Mouse (Mus musculus): ENCODE data around the gene Baiap3. TPM values are rescaled to one million over a fixed set of nuclear protein-coding genes. Genes with fewer than 3 reads are reported as not detected.
A peak's percentile ranks its signal among the peaks of the same experiment; 100 is the strongest.

Gene Baiap3
- total and polyA plus RNA-seq, 2 experiments from 2014 or later: 48.4 to 94.2 TPM

DNA sequence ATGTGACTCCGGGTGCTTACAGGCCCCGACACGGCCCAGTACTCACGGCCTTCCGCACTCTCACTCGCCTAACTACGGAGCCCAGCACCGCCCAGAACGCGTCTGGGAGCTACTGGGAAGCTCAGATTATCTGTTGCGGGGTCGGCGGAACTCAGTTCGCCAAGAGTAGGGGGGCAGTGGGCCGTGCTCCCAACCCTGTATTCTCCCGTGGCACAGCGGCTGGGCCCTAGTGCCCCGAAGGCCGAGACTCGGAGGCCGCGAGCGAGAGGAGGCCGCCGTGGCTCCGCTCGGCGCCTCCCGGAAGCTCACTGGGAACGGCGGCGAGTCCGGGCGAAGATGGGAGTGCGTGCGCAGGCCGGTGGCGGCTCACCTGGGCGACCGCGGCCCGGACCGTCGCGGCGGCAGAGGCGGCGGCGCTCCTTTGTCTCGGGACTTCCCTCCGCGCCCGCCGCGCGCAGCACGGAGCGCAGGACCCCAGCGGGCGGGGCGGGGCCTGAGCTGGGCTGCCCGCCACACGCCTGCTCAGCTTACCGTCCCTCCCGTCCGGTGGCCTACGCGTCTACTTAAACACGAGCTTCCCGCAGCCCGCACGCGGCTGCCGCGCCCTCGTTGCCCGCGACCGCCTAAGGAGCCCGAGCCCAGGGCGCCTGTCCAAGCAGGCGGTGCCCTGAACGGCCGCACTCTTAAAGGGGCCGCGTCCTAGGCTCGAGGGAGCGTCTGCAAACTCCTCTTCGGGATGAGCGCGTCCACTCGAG is 17.0 kb upstream of the Baiap3 start:
- no peak for TF ChIP-seq CTCF (IDR thresholded peaks at IDR 0.05)
- H3K36me3 ChIP-seq (ENCODE audit: insufficient read depth, low read length): peaks cover 8% of the 10 kb centered on the region
- peak overlapping the region; percentile 97 for H3K4me2 ChIP-seq (ENCODE audit: low read depth, low read length, poor library complexity, severe bottlenecking)
- H3K9me3 ChIP-seq (ENCODE audit: low read length): no peaks in the 10 kb centered on the region
- no peaks in the 10 kb centered on the region for H3K27me3 ChIP-seq (ENCODE audit: insufficient read depth, low read length)
- WGBS: under 1% methylated on average over 74 of the region's 92 CpGs
- DNase-seq (ENCODE audit: low spot score): peak; percentile 93
- peak; percentile 91 for ATAC-seq (ENCODE audit: low FRiP score)
- H3K27ac ChIP-seq (ENCODE audit: low read depth, low read length): peak overlapping the region; percentile 99
- peak overlapping the region; percentile 98 for H3K9ac ChIP-seq (replicated peaks; ENCODE audit: low read length, poor library complexity, severe bottlenecking)
- H3K4me3 ChIP-seq (ENCODE audit: low read depth, low read length): peak overlapping the region; percentile 97
- peaks cover 18% of the 10 kb centered on the region for H3K4me1 ChIP-seq (ENCODE audit: insufficient read depth, low read length)

DNA sequence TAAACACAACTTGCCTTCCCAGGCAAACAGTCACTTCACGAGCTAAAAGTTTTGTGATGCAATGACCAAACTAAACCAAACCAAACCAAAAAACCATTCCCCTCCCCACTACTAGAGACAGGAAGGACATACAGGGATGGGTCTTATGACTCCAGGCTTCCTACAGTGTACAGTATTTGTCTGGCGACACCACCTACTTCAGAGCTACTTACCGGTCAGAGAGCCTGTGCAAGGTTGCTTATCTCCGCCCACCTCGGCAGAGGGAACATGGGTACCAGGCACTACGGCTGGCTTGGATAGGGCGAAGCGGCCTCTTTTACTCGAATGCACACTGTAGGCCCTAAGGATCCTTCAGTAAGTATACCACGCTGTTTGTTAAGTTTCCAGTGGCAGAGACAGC is 16.2 kb upstream of the Baiap3 start:
- H3K9ac ChIP-seq (replicated peaks; ENCODE audit: low read length, poor library complexity, severe bottlenecking): peak overlapping the region; percentile 98
- H3K4me2 ChIP-seq (ENCODE audit: low read depth, low read length, poor library complexity, severe bottlenecking): peak overlapping the region; percentile 97
- peaks cover 15% of the 10 kb centered on the region for H3K36me3 ChIP-seq (ENCODE audit: insufficient read depth, low read length)
- no peak for TF ChIP-seq CTCF (IDR thresholded peaks at IDR 0.05)
- peaks cover 18% of the 10 kb centered on the region for H3K4me1 ChIP-seq (ENCODE audit: insufficient read depth, low read length)
- H3K27me3 ChIP-seq (ENCODE audit: insufficient read depth, low read length): no peaks in the 10 kb centered on the region
- H3K27ac ChIP-seq (ENCODE audit: low read depth, low read length): peak overlapping the region; percentile 99
- peak overlapping the region; percentile 97 for H3K4me3 ChIP-seq (ENCODE audit: low read depth, low read length)
- 0% methylated on average over 10 of the region's 10 CpGs for WGBS
- ATAC-seq (ENCODE audit: low FRiP score) (no peak), DNase-seq (ENCODE audit: low spot score) (no peak)
- H3K9me3 ChIP-seq (ENCODE audit: low read length): no peaks in the 10 kb centered on the region

DNA sequence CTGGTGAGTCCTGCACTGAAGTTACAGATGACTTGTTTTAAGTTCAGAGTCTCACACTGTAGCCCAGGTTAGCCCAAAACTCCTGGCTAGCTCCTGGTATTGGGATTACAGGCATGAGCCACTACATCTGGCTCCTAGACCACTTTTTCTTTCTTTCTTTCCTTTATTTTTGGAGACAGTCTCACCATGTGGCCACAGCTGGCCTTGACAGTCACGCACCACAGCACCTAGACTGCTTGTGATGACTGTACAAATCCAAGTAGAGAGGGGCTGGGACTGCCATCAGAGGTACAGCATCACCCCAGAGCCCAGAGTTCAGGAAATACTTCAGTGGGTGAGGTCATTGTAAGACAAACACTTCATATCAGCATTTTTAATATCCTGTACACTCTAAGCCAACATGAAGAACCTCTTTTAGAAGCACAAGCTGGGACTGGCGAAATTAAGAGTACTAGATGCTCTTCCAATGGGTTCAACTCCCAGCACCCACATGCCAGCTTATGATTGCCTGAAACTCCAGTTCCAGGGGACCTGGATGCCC is 14.7 kb upstream of the Baiap3 start:
- H3K27ac ChIP-seq (ENCODE audit: low read depth, low read length): no peak overlapping the region
- ATAC-seq (ENCODE audit: low FRiP score): no peak

DNA sequence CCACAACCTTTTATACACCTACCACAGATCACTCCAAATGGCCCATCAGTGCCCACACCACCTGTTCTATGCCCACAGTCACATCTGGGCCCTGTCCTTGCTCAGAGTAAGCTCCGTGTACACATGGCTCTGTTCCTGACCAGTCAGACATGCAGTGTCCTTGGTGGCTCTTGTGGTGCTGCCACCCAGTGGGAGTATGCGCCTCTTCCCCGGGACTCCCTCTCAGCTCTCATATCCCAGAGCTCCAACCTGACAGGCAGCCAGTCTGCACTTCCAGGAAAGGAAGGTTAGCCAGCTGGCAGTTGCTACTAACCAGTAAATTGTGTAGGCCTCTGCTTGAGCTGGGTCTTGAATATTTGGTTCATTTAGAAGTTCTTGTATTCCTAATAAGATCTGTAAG is 8.3 kb upstream of the Baiap3 start:
- ATAC-seq (ENCODE audit: low FRiP score) (no peak), DNase-seq (ENCODE audit: low spot score) (no peak)
- 63% methylated on average over 3 of the region's 3 CpGs for WGBS
- no peak overlapping the region for H3K27ac ChIP-seq (ENCODE audit: low read depth, low read length)
- H3K9me3 ChIP-seq (ENCODE audit: low read length): no peaks in the 10 kb centered on the region
- H3K4me1 ChIP-seq (ENCODE audit: insufficient read depth, low read length): no peaks in the 10 kb centered on the region
- peaks cover 61% of the 10 kb centered on the region for H3K36me3 ChIP-seq (ENCODE audit: insufficient read depth, low read length)
- H3K9ac ChIP-seq (replicated peaks; ENCODE audit: low read length, poor library complexity, severe bottlenecking): no peak overlapping the region
- H3K27me3 ChIP-seq (ENCODE audit: insufficient read depth, low read length): no peaks in the 10 kb centered on the region
- TF ChIP-seq CTCF (IDR thresholded peaks at IDR 0.05): peak; percentile 62
- no peak overlapping the region for H3K4me2 ChIP-seq (ENCODE audit: low read depth, low read length, poor library complexity, severe bottlenecking)
- H3K4me3 ChIP-seq (ENCODE audit: low read depth, low read length): no peak overlapping the region

More for the DNA sequence above, 14.7 kb upstream of the Baiap3 start:
- H3K27me3 ChIP-seq (ENCODE audit: insufficient read depth, low read length): no peaks in the 10 kb centered on the region
- no peak for DNase-seq (ENCODE audit: low spot score)
- H3K36me3 ChIP-seq (ENCODE audit: insufficient read depth, low read length): peaks cover 30% of the 10 kb centered on the region
- H3K9ac ChIP-seq (replicated peaks; ENCODE audit: low read length, poor library complexity, severe bottlenecking): no peak overlapping the region
- H3K4me1 ChIP-seq (ENCODE audit: insufficient read depth, low read length): peaks cover 18% of the 10 kb centered on the region
- H3K9me3 ChIP-seq (ENCODE audit: low read length): no peaks in the 10 kb centered on the region
- H3K4me2 ChIP-seq (ENCODE audit: low read depth, low read length, poor library complexity, severe bottlenecking): peak overlapping the region; percentile 97
- TF ChIP-seq CTCF (IDR thresholded peaks at IDR 0.05): no peak
- WGBS: 84% methylated on average over 2 of the region's 2 CpGs
- peak overlapping the region; percentile 97; the same call in 1 of the 2 replicates for H3K4me3 ChIP-seq (ENCODE audit: low read depth, low read length)

DNA sequence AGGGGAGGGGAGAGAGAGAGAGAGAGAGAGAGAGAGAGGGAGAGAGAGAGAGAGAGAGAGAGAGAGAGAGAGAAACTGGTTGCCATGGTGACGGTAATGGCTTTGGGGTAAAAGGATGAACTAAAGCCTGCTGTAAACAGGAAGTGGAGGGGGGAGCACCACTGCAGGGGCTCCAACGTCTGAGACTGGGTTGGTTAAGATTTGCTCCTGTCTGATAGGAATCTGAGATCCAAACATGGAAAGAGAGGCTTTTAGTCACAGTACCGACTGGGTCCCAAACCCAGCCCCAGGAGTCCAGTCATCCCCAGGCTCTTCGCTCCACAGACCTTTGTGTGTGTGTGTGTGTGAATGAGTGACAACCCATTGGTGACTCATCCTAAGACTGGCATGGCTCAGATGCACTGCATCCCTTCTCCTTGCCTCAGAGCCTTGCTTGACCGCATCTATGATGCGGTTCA is 1.7 kb upstream of the Baiap3 start:
- no peak for TF ChIP-seq CTCF (IDR thresholded peaks at IDR 0.05)
- WGBS: 43% methylated on average over 6 of the region's 6 CpGs
- no peak overlapping the region for H3K27ac ChIP-seq (ENCODE audit: low read depth, low read length)
- no peaks in the 10 kb centered on the region for H3K27me3 ChIP-seq (ENCODE audit: insufficient read depth, low read length)
- H3K9ac ChIP-seq (replicated peaks; ENCODE audit: low read length, poor library complexity, severe bottlenecking): 0 out of 2 replicates have a peak overlapping the region, but pooled peaks have one; percentile 36
- DNase-seq (ENCODE audit: low spot score): no peak
- peaks cover 6% of the 10 kb centered on the region for H3K36me3 ChIP-seq (ENCODE audit: insufficient read depth, low read length)
- no peaks in the 10 kb centered on the region for H3K9me3 ChIP-seq (ENCODE audit: low read length)
- H3K4me2 ChIP-seq (ENCODE audit: low read depth, low read length, poor library complexity, severe bottlenecking): no peak overlapping the region
- peaks cover 25% of the 10 kb centered on the region; the same call in 1 of the 2 replicates for H3K4me1 ChIP-seq (ENCODE audit: insufficient read depth, low read length)
- no peak overlapping the region for H3K4me3 ChIP-seq (ENCODE audit: low read depth, low read length)
- no peak for ATAC-seq (ENCODE audit: low FRiP score)

DNA sequence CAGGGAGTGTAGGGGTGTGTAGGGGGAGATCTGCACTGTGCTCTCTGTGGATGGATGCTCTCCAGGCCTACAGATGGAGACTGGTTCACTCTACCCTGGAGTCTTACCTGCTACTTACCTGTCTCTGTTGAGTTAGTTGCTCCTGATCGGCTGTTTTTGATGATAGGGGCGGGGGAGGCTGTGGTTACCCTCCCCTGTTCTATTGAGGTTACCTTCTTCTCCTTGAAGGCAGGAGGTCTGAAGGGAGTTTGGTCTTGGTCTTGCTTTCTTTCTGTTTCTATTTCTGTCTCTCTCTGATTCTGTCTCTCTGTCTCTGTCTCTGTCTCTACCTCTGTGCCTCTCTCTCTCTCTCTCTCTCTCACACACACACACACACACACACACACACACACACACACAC is 1.1 kb downstream of the Baiap3 start:
- peaks cover 35% of the 10 kb centered on the region; the same call in 1 of the 2 replicates for H3K4me1 ChIP-seq (ENCODE audit: insufficient read depth, low read length)

More for the DNA sequence above, 1.1 kb downstream of the Baiap3 start:
- Histone ChIP-seq H3K27me3 (ENCODE audit: insufficient read depth, low read length) (no peaks in the 10 kb centered on the region), H3K27ac (ENCODE audit: low read depth, low read length) (no peak overlapping the region), H3K4me2 (ENCODE audit: low read depth, low read length, poor library complexity, severe bottlenecking) (peak overlapping the region; percentile 57), H3K36me3 (ENCODE audit: insufficient read depth, low read length) (no peaks in the 10 kb centered on the region), H3K9ac (replicated peaks; ENCODE audit: low read length, poor library complexity, severe bottlenecking) (no peak overlapping the region), H3K9me3 (ENCODE audit: low read length) (no peaks in the 10 kb centered on the region), H3K4me3 (ENCODE audit: low read depth, low read length) (no peak overlapping the region)
- no peak for TF ChIP-seq CTCF (IDR thresholded peaks at IDR 0.05)
- 81% methylated on average over 2 of the region's 2 CpGs for WGBS
- ATAC-seq (ENCODE audit: low FRiP score) (no peak), DNase-seq (ENCODE audit: low spot score) (no peak)

Measured in midbrain, postnatal 0 days (tissue).